Mouse (Mus musculus) heart, embryonic 16.5 days (tissue): ENCODE measurements around the gene Ifi202b. TPM values are rescaled to one million over a fixed set of nuclear protein-coding genes. Genes with fewer than 3 reads are reported as not detected.
"Not testable (repeated sequence)": the region's sequence is repeated elsewhere in the genome, so short reads cannot be mapped to it uniquely, and the experiment has no call there.

Source experiments
- ATAC-seq: fragments of 200-750 bp; cut with Nextera tagmentation; replicated peaks from 2 replicates; pipeline ENCODE4 v1.8.0; 2017; ENCODE audit warnings: moderate number of reproducible peaks; ENCODE audit not compliant: insufficient read depth, low FRiP score; ENCODE audit errors: extremely low read depth
- H3K27ac ChIP-seq: fragments of 300-500 bp; sonication (generic); 2 replicates; pipeline ENCODE4 v1.5.1; 2014; ENCODE audit warnings: mild to moderate bottlenecking, low read length, control low read depth, moderate library complexity
- H3K27me3 ChIP-seq: fragments of 300-500 bp; sonication (generic); 2 replicates; pipeline ENCODE4 v1.6.1; 2014; ENCODE audit warnings: low read length, mixed read lengths; ENCODE audit not compliant: control insufficient read depth, insufficient read depth
- H3K36me3 ChIP-seq: fragments of 300-500 bp; sonication (generic); 2 replicates; pipeline ENCODE4 v1.6.1; 2014; ENCODE audit not compliant: control insufficient read depth, insufficient read depth
- H3K4me1 ChIP-seq: fragments of 300-500 bp; sonication (generic); 2 replicates; pipeline ENCODE4 v1.6.1; 2014; ENCODE audit warnings: low read length, mixed read lengths; ENCODE audit not compliant: control insufficient read depth, insufficient read depth
- H3K4me2 ChIP-seq: fragments of 300-500 bp; sonication (generic); 2 replicates; pipeline ENCODE4 v1.6.1; 2014; ENCODE audit warnings: low read depth, mild to moderate bottlenecking, control low read depth, low read length
- H3K4me3 ChIP-seq: fragments of 300-500 bp; sonication (generic); 2 replicates; pipeline ENCODE4 v1.5.1; 2014; ENCODE audit warnings: mild to moderate bottlenecking, control low read depth, low read length
- H3K9ac ChIP-seq: fragments of 300-500 bp; sonication (generic); 2 replicates; pipeline ENCODE4 v1.6.1; 2014; ENCODE audit warnings: low read length, control low read depth
- H3K9me3 ChIP-seq: fragments of 300-500 bp; sonication (generic); replicated peaks from 2 replicates; pipeline ENCODE4 v1.6.1; 2016; ENCODE audit warnings: low read length; ENCODE audit not compliant: control insufficient read depth
- WGBS: fragments of 180-500 bp; shearing (Covaris S2); extraction: QIAGEN DNeasy Blood & Tissue Kit; methylation state at CpG from one replicate; pipeline ENCODE4 v1.1.7; 2014; 5-methylcytosine and 5-hydroxymethylcytosine counted together
- polyA plus RNA-seq: library from polyadenylated mRNA; unstranded; fragments of >200 nt; fragmentation: Nextera tagmentation; extraction: Ambion mirVana; gene quantifications from 2 replicates; pipeline ENCODE4 v1.2.1, GENCODE M21; 2015

The Ifi202b gene
- polyA plus RNA-seq, 1 experiment from 2014 or later = not detected

DNA sequence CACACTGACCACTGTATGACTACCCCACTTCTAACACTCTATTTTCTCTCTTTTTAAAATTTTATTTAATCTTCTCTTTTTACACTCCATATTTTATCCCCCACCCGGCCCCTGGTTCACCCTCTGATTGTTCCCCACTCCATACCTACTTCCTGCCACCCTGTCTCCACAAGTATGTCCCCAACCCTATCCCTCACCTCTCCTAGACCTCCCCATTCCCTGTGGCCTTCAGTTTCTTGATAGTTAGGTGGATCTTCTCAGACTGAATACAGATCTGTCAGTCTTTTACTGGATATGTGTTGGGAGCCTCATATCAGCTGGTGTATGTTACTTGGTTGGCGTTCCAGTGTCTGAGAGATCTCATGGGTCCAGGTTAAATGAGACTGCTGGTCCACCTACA lies 68.0 kb downstream of the Ifi202b start:
- no peaks in the 10 kb centered on the region for H3K9me3 ChIP-seq
- H3K9ac ChIP-seq = no peak overlapping the region
- WGBS = 69% methylated on average over 2 of the region's 2 CpGs
- H3K4me2 ChIP-seq = no peak overlapping the region
- H3K27ac ChIP-seq = no peak overlapping the region
- H3K4me1 ChIP-seq = no peaks in the 10 kb centered on the region
- ATAC-seq = no peak
- H3K27me3 ChIP-seq = no peaks in the 10 kb centered on the region
- no peak overlapping the region for H3K4me3 ChIP-seq
- H3K36me3 ChIP-seq = no peaks in the 10 kb centered on the region

DNA sequence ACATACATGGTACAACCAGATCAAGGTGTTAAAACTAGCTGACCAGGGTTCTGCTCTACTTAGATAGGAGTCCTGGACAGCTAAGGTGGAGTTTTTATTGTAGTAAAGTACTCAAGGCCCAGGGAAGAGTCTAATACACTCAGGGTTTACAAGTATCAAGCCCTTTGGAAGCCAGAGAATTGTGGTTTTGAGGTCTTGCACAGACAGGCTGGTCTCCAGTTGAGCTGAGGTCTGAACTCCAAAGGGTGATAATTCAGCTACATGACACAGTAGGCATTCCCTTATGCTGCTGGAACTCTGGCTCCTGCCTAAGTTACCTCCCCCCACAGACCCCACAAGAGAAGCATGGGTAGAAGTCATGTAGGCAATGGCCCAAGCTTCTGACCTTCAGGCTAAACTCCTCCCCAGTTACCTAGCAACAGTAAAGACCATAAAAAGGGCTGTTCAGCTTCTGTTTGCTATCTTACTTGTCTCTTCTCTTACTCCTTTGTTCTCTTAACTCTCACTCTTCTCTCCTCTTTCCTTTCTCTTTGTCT lies 69.2 kb downstream of the Ifi202b start:
- not testable (repeated sequence) for H3K9me3 ChIP-seq, H3K4me3 ChIP-seq, H3K4me2 ChIP-seq, H3K27ac ChIP-seq, ATAC-seq, H3K27me3 ChIP-seq, H3K36me3 ChIP-seq, H3K9ac ChIP-seq, H3K4me1 ChIP-seq

Other genes starting within 250 kb of the Ifi202b start
- 0.49 and 0.88 TPM in 2 replicates for gene Ifi207, start 241.0 kb downstream of the Ifi202b start, polyA plus RNA-seq
- 3.1 and 6.9 TPM in 2 replicates for gene Ifi204, start 215.8 kb downstream of the Ifi202b start, polyA plus RNA-seq
- 2.1 and 4.2 TPM in 2 replicates for gene Ifi211, start 69.7 kb downstream of the Ifi202b start, polyA plus RNA-seq
- gene Mndal, start 40.3 kb downstream of the Ifi202b start, polyA plus RNA-seq = 4.7 and 12.2 TPM in 2 replicates
- 2.2 and 4.0 TPM in 2 replicates for gene Ifi203, start 40.1 kb downstream of the Ifi202b start, polyA plus RNA-seq
- 1.0 and 1.5 TPM in 2 replicates for gene Ifi205, start 49.1 kb upstream of the Ifi202b start, polyA plus RNA-seq
- 0.06 TPM in 1 of 2 replicates, not detected in the other for gene Olfr433, start 58.0 kb upstream of the Ifi202b start, polyA plus RNA-seq
- not detected in 2 replicates for gene Olfr432, start 66.5 kb upstream of the Ifi202b start, polyA plus RNA-seq
- not detected in 2 replicates for gene Olfr430, start 83.9 kb upstream of the Ifi202b start, polyA plus RNA-seq
- gene Olfr429, start 101.6 kb upstream of the Ifi202b start, polyA plus RNA-seq = not detected in 2 replicates
- not detected in 2 replicates for gene Olfr427, start 114.1 kb upstream of the Ifi202b start, polyA plus RNA-seq
- gene Olfr231, start 138.4 kb upstream of the Ifi202b start, polyA plus RNA-seq = not detected in 2 replicates
- not detected in 2 replicates for gene Olfr424, start 148.8 kb upstream of the Ifi202b start, polyA plus RNA-seq
- not detected in 2 replicates for gene Olfr420, start 172.9 kb upstream of the Ifi202b start, polyA plus RNA-seq
- 1.6 and 1.8 TPM in 2 replicates for gene Spta1, start 190.0 kb upstream of the Ifi202b start, polyA plus RNA-seq